Mouse (Mus musculus): ENCODE results near the gene Bcl11b. TPM values are rescaled to one million over a fixed set of nuclear protein-coding genes. Genes with fewer than 3 reads are reported as not detected.

Bcl11b gene
- polyA plus RNA-seq, 1 experiment from 2014 or later, result 0.05 TPM

- Histone ChIP-seq H3K36me3 (replicated peaks) (no peaks in the 10 kb centered on the region), H3K9me3 (replicated peaks) (no peaks in the 10 kb centered on the region), H3K4me1 (replicated peaks) (no peaks in the 10 kb centered on the region), H3K4me3 (replicated peaks) (no peak overlapping the region), H3K27ac (replicated peaks) (no peak overlapping the region), H3K9ac (no peak overlapping the region), H3K4me2 (no peak overlapping the region), H3K27me3 (no peaks in the 10 kb centered on the region)
- ATAC-seq (ENCODE audit: insufficient read depth), result no peak
- WGBS (ENCODE audit: insufficient replicate concordance), result 68% methylated on average over 5 of the region's 5 CpGs
Observed at GRCm38 (mm10) chr12:107931476-107931875, 71.9 kb downstream of the Bcl11b start.

GRCm38 (mm10) chr12:107930611-107931350, 72.6 kb downstream of the Bcl11b start:
- Histone ChIP-seq H3K4me2 (no peak overlapping the region), H3K9ac (no peak overlapping the region), H3K36me3 (replicated peaks) (no peaks in the 10 kb centered on the region), H3K27ac (replicated peaks) (no peak overlapping the region), H3K4me1 (replicated peaks) (no peaks in the 10 kb centered on the region), H3K27me3 (no peaks in the 10 kb centered on the region), H3K9me3 (replicated peaks) (no peaks in the 10 kb centered on the region), H3K4me3 (replicated peaks) (no peak overlapping the region)
- WGBS (ENCODE audit: insufficient replicate concordance), result 65% methylated on average over 28 of the region's 28 CpGs
- no peak for ATAC-seq (ENCODE audit: insufficient read depth)

- Histone ChIP-seq H3K27ac (replicated peaks) (no peak overlapping the region), H3K27me3 (no peaks in the 10 kb centered on the region), H3K9me3 (replicated peaks) (no peaks in the 10 kb centered on the region), H3K9ac (no peak overlapping the region), H3K4me1 (replicated peaks) (no peaks in the 10 kb centered on the region), H3K4me2 (no peak overlapping the region), H3K36me3 (replicated peaks) (no peaks in the 10 kb centered on the region), H3K4me3 (replicated peaks) (no peak overlapping the region)
- 67% methylated on average over 7 of the region's 7 CpGs for WGBS (ENCODE audit: insufficient replicate concordance)
- no peak for ATAC-seq (ENCODE audit: insufficient read depth)
Observed at GRCm38 (mm10) chr12:107928905-107929304, 74.5 kb downstream of the Bcl11b start.

- Histone ChIP-seq H3K9ac (no peak overlapping the region), H3K4me2 (no peak overlapping the region), H3K4me1 (replicated peaks) (no peaks in the 10 kb centered on the region), H3K36me3 (replicated peaks) (no peaks in the 10 kb centered on the region), H3K9me3 (replicated peaks) (no peaks in the 10 kb centered on the region), H3K4me3 (replicated peaks) (no peak overlapping the region), H3K27me3 (no peaks in the 10 kb centered on the region), H3K27ac (replicated peaks) (no peak overlapping the region)
- no peak for ATAC-seq (ENCODE audit: insufficient read depth)
- 76% methylated on average over 15 of the region's 15 CpGs for WGBS (ENCODE audit: insufficient replicate concordance)
Observed at GRCm38 (mm10) chr12:107928464-107928901, 74.9 kb downstream of the Bcl11b start.

- Histone ChIP-seq H3K4me3 (replicated peaks) (no peak overlapping the region), H3K36me3 (replicated peaks) (no peaks in the 10 kb centered on the region), H3K9ac (no peak overlapping the region), H3K4me2 (no peak overlapping the region), H3K4me1 (replicated peaks) (no peaks in the 10 kb centered on the region), H3K27ac (replicated peaks) (no peak overlapping the region), H3K27me3 (no peaks in the 10 kb centered on the region), H3K9me3 (replicated peaks) (no peaks in the 10 kb centered on the region)
- ATAC-seq (ENCODE audit: insufficient read depth), result no peak
- WGBS (ENCODE audit: insufficient replicate concordance), result 54% methylated on average over 10 of the region's 10 CpGs
Observed at GRCm38 (mm10) chr12:107927961-107928431, 75.4 kb downstream of the Bcl11b start.

- 70% methylated on average over 22 of the region's 22 CpGs for WGBS (ENCODE audit: insufficient replicate concordance)
- Histone ChIP-seq H3K36me3 (replicated peaks) (no peaks in the 10 kb centered on the region), H3K9ac (no peak overlapping the region), H3K4me1 (replicated peaks) (no peaks in the 10 kb centered on the region), H3K27me3 (no peaks in the 10 kb centered on the region), H3K4me3 (replicated peaks) (no peak overlapping the region), H3K27ac (replicated peaks) (no peak overlapping the region), H3K4me2 (no peak overlapping the region), H3K9me3 (replicated peaks) (no peaks in the 10 kb centered on the region)
- no peak for ATAC-seq (ENCODE audit: insufficient read depth)
Observed at GRCm38 (mm10) chr12:107926074-107926855, 77.1 kb downstream of the Bcl11b start.

- Histone ChIP-seq H3K4me1 (replicated peaks) (no peaks in the 10 kb centered on the region), H3K9me3 (replicated peaks) (no peaks in the 10 kb centered on the region), H3K36me3 (replicated peaks) (no peaks in the 10 kb centered on the region), H3K9ac (no peak overlapping the region), H3K4me3 (replicated peaks) (no peak overlapping the region), H3K4me2 (no peak overlapping the region), H3K27ac (replicated peaks) (no peak overlapping the region), H3K27me3 (no peaks in the 10 kb centered on the region)
- ATAC-seq (ENCODE audit: insufficient read depth), result no peak
- 62% methylated on average over 4 of the region's 4 CpGs for WGBS (ENCODE audit: insufficient replicate concordance)
Observed at GRCm38 (mm10) chr12:107924696-107925095, 78.7 kb downstream of the Bcl11b start.

GRCm38 (mm10) chr12:107923963-107924362, 79.4 kb downstream of the Bcl11b start:
- 48% methylated on average over 3 of the region's 3 CpGs for WGBS (ENCODE audit: insufficient replicate concordance)
- no peak overlapping the region for H3K27ac ChIP-seq (replicated peaks)
- no peak for ATAC-seq (ENCODE audit: insufficient read depth)
- H3K4me2 ChIP-seq, result no peak overlapping the region
- no peak overlapping the region for H3K9ac ChIP-seq
- H3K4me3 ChIP-seq (replicated peaks), result no peak overlapping the region
- no peaks in the 10 kb centered on the region for H3K9me3 ChIP-seq (replicated peaks)
- H3K4me1 ChIP-seq (replicated peaks), result no peaks in the 10 kb centered on the region
- H3K36me3 ChIP-seq (replicated peaks), result no peaks in the 10 kb centered on the region
- no peaks in the 10 kb centered on the region for H3K27me3 ChIP-seq

- no peak for ATAC-seq (ENCODE audit: insufficient read depth)
- no peaks in the 10 kb centered on the region for H3K9me3 ChIP-seq (replicated peaks)
- H3K27me3 ChIP-seq, result no peaks in the 10 kb centered on the region
- H3K4me3 ChIP-seq (replicated peaks), result no peak overlapping the region
- 85% methylated on average over 7 of the region's 7 CpGs for WGBS (ENCODE audit: insufficient replicate concordance)
- H3K36me3 ChIP-seq (replicated peaks), result no peaks in the 10 kb centered on the region
- no peaks in the 10 kb centered on the region for H3K4me1 ChIP-seq (replicated peaks)
- no peak overlapping the region for H3K9ac ChIP-seq
- H3K4me2 ChIP-seq, result no peak overlapping the region
- H3K27ac ChIP-seq (replicated peaks), result no peak overlapping the region
Observed at GRCm38 (mm10) chr12:107922180-107922579, 81.2 kb downstream of the Bcl11b start.

- no peaks in the 10 kb centered on the region for H3K27me3 ChIP-seq
- no peak overlapping the region for H3K4me3 ChIP-seq (replicated peaks)
- no peaks in the 10 kb centered on the region for H3K36me3 ChIP-seq (replicated peaks)
- no peaks in the 10 kb centered on the region for H3K4me1 ChIP-seq (replicated peaks)
- no peak overlapping the region for H3K4me2 ChIP-seq
- 0 out of 2 replicates have a peak, but pooled peaks cover 4% of the 10 kb centered on the region for H3K9me3 ChIP-seq (replicated peaks)
- no peak for ATAC-seq (ENCODE audit: insufficient read depth)
- no peak overlapping the region for H3K27ac ChIP-seq (replicated peaks)
- 60% methylated on average over 7 of the region's 7 CpGs for WGBS (ENCODE audit: insufficient replicate concordance)
- H3K9ac ChIP-seq, result no peak overlapping the region
Observed at GRCm38 (mm10) chr12:107921566-107921965, 81.8 kb downstream of the Bcl11b start.

- no peak for ATAC-seq (ENCODE audit: insufficient read depth)
- no peak overlapping the region for H3K27ac ChIP-seq (replicated peaks)
- no peaks in the 10 kb centered on the region for H3K4me1 ChIP-seq (replicated peaks)
- no peaks in the 10 kb centered on the region for H3K27me3 ChIP-seq
- no peaks in the 10 kb centered on the region for H3K36me3 ChIP-seq (replicated peaks)
- peaks cover 4% of the 10 kb centered on the region; the same call in 1 of the 2 replicates for H3K9me3 ChIP-seq (replicated peaks)
- H3K4me3 ChIP-seq (replicated peaks), result no peak overlapping the region
- WGBS (ENCODE audit: insufficient replicate concordance), result 75% methylated on average over 6 of the region's 6 CpGs
- no peak overlapping the region for H3K4me2 ChIP-seq
- H3K9ac ChIP-seq, result no peak overlapping the region
Observed at GRCm38 (mm10) chr12:107921154-107921553, 82.2 kb downstream of the Bcl11b start.
